Mouse (Mus musculus) lung, embryonic 15.5 days (tissue): ENCODE measurements around the gene Spdye4b. TPM values are rescaled to one million over a fixed set of nuclear protein-coding genes. Genes with fewer than 3 reads are reported as not detected.
"Not testable (repeated sequence)": the region's sequence is repeated elsewhere in the genome, so short reads cannot be mapped to it uniquely, and the experiment has no call there.

Experiments used
- ATAC-seq: fragments of 200-750 bp; cut with Nextera tagmentation; 2 replicates; pipeline ENCODE4 v1.8.0; 2017; ENCODE audit warnings: moderate number of reproducible peaks, borderline replicate concordance; ENCODE audit not compliant: low FRiP score, low TSS enrichment; ENCODE audit errors: extremely low read depth
- H3K27ac ChIP-seq: fragments of 300-500 bp; sonication (generic); 2 replicates; pipeline ENCODE4 v1.5.1; 2015; ENCODE audit warnings: moderate library complexity, mild to moderate bottlenecking, inconsistent platforms
- H3K27me3 ChIP-seq: fragments of 300-500 bp; sonication (generic); 2 replicates; pipeline ENCODE4 v1.6.1; 2015; ENCODE audit warnings: inconsistent platforms
- H3K36me3 ChIP-seq: fragments of 300-500 bp; sonication (generic); 2 replicates; pipeline ENCODE4 v1.6.1; 2015; ENCODE audit warnings: inconsistent platforms
- H3K4me1 ChIP-seq: fragments of 300-500 bp; sonication (generic); 2 replicates; pipeline ENCODE4 v1.6.1; 2015; ENCODE audit warnings: inconsistent platforms
- H3K4me2 ChIP-seq: fragments of 300-500 bp; sonication (generic); 2 replicates; pipeline ENCODE4 v1.6.1; 2015; ENCODE audit warnings: inconsistent platforms, mild to moderate bottlenecking, moderate library complexity
- H3K4me3 ChIP-seq: fragments of 300-500 bp; sonication (generic); 2 replicates; pipeline ENCODE4 v1.5.1; 2015; ENCODE audit warnings: mild to moderate bottlenecking, inconsistent platforms
- H3K9ac ChIP-seq: fragments of 300-500 bp; sonication (generic); 2 replicates; pipeline ENCODE4 v1.6.1; 2015; ENCODE audit warnings: inconsistent platforms
- H3K9me3 ChIP-seq: fragments of 300-500 bp; sonication (generic); 2 replicates; pipeline ENCODE4 v1.6.1; 2016; ENCODE audit warnings: inconsistent platforms
- WGBS: fragments of 180-500 bp; shearing (Covaris S2); methylation state at CpG from one replicate; pipeline ENCODE4 v1.1.7; 2015; 5-methylcytosine and 5-hydroxymethylcytosine counted together
- polyA plus RNA-seq: library from polyadenylated mRNA; unstranded; fragments of >200 nt; fragmentation: Nextera tagmentation; extraction: Ambion mirVana; gene quantifications from 2 replicates; pipeline ENCODE4 v1.2.1, GENCODE M21; 2015

Gene Spdye4b
- not detected in 2 replicates for polyA plus RNA-seq

DNA sequence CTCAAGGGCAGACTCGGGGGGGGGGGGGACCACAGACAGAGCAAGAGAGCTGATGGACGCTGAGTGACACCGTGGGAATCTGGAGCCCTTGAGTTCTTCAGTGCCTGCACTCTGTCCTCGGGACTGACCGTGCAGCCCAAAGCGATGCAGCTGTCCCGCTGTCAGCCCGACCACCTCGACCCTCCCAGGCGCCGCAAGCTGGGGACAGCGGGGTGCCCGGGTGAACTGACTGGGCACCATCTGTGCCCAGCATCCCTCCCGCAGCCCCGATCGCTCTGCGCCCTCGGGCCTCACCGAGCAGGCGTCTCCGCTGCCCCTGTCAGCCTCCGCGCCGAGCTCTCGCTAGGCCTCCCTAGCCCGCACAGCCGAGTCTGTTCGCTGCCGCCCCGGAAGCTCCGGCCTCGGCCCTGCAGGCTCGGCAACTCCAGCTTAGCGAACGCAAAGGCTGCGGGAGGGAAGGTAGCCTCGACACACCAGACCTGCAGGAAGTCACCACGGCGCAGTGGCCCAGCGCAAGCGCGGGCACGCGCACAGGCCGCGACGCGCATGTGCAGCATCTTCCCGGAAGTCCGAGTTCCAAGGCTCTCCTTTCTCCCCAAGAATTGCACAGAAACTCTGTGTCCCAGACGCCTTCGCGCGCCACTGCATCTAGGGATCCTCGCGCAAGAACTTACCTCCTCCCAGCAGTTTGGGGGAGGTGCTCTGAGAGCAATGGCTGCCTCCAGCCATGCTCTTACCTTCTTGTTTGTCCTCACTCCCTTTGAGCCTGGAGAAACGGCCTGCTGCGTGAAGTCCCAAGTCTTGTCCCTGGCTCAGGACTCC is at the start of gene Spdye4b, which contains the start of gene Rbak:
Spdye4b (plus strand) TSS at position 763 of the 822 bp plus-strand sequence.
Rbak (minus strand) TSS at position 521 of the 822 bp plus-strand sequence.
- H3K4me3 ChIP-seq: peak within 1 kb of the TSS; percentile 83
- peak; percentile 93 for ATAC-seq

GRCm38 (mm10) chr5:143132935-143133514 is 47.8 kb upstream of the Spdye4b start:
- no peaks in the 10 kb centered on the region for H3K27me3 ChIP-seq
- H3K27ac ChIP-seq: no peak overlapping the region
- H3K4me3 ChIP-seq: no peak overlapping the region
- no peaks in the 10 kb centered on the region for H3K4me1 ChIP-seq
- no peak for ATAC-seq
- no peak overlapping the region for H3K9ac ChIP-seq
- 49% methylated on average over 13 of the region's 13 CpGs for WGBS
- H3K36me3 ChIP-seq: no peaks in the 10 kb centered on the region
- H3K4me2 ChIP-seq: no peak overlapping the region
- no peaks in the 10 kb centered on the region for H3K9me3 ChIP-seq

More for the DNA sequence above, at the start of gene Spdye4b, which contains the start of gene Rbak:
- Histone ChIP-seq H3K4me1 (peaks cover 13% of the 10 kb centered on the region), H3K4me2 (peak within 1 kb of the TSS; percentile 87), H3K27ac (peak within 1 kb of the TSS; percentile 82), H3K36me3 (peaks cover 30% of the 10 kb centered on the region), H3K9me3 (no peaks in the 10 kb centered on the region; the same call in 1 of the 2 replicates), H3K9ac (peak within 1 kb of the TSS; percentile 94), H3K27me3 (no peaks in the 10 kb centered on the region)
- WGBS: under 1% methylated on average over 57 of the region's 58 CpGs

GRCm38 (mm10) chr5:143134216-143135010 is 46.4 kb upstream of the Spdye4b start:
- H3K4me1 ChIP-seq, H3K36me3 ChIP-seq, H3K9me3 ChIP-seq, ATAC-seq, H3K4me3 ChIP-seq, H3K9ac ChIP-seq, H3K27ac ChIP-seq, H3K27me3 ChIP-seq, H3K4me2 ChIP-seq: not testable (repeated sequence)
- WGBS: 82% methylated on average over 4 of the region's 6 CpGs

GRCm38 (mm10) chr5:143135042-143135441 is 45.8 kb upstream of the Spdye4b start:
- no peak overlapping the region for H3K9ac ChIP-seq
- no peaks in the 10 kb centered on the region for H3K27me3 ChIP-seq
- no peak overlapping the region for H3K4me2 ChIP-seq
- no peaks in the 10 kb centered on the region for H3K36me3 ChIP-seq
- no peak overlapping the region for H3K4me3 ChIP-seq
- H3K27ac ChIP-seq: no peak overlapping the region
- 89% methylated on average over 7 of the region's 7 CpGs for WGBS
- ATAC-seq: no peak
- no peaks in the 10 kb centered on the region for H3K9me3 ChIP-seq
- no peaks in the 10 kb centered on the region for H3K4me1 ChIP-seq

DNA sequence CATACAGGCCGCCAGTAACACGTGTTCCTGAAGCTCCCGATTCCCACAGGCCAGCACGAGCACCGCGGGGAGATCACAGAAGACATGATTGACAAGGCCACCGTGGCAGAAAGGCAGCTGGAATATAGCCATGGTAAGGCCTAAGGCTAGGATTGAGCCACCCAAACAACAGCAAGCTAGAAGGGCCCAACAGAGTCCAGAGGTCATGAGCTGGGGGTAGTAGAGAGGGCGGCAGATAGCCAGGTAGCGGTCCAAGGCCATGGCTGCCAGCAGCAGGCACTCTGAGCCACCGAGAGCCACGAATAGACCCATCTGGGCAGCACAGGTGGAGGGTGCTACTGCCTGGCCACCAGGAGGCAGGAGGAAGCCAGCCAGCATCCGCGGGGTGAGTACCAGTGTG is 43.2 kb upstream of the Spdye4b start:
- H3K27ac ChIP-seq: no peak overlapping the region
- no peaks in the 10 kb centered on the region for H3K4me1 ChIP-seq
- H3K27me3 ChIP-seq: no peaks in the 10 kb centered on the region
- H3K4me2 ChIP-seq: no peak overlapping the region
- no peaks in the 10 kb centered on the region for H3K9me3 ChIP-seq
- H3K36me3 ChIP-seq: no peaks in the 10 kb centered on the region
- H3K4me3 ChIP-seq: no peak overlapping the region
- H3K9ac ChIP-seq: no peak overlapping the region
- WGBS: 84% methylated on average over 13 of the region's 13 CpGs
- ATAC-seq: no peak

- 59% methylated on average over 3 of the region's 3 CpGs for WGBS
- no peak within 1 kb of the TSS for H3K27ac ChIP-seq
- no peak within 1 kb of the TSS for H3K4me2 ChIP-seq
- no peak within 1 kb of the TSS for H3K9ac ChIP-seq
- no peaks in the 10 kb centered on the region for H3K4me1 ChIP-seq
- no peak within 1 kb of the TSS for H3K4me3 ChIP-seq
- H3K9me3 ChIP-seq: no peaks in the 10 kb centered on the region
- ATAC-seq: no peak
- no peaks in the 10 kb centered on the region for H3K36me3 ChIP-seq
- H3K27me3 ChIP-seq: no peaks in the 10 kb centered on the region
Observed at GRCm38 (mm10) chr5:143147481-143147880, 33.3 kb upstream of the Spdye4b start, which contains the start of gene Olfr718-ps1. Olfr718-ps1 (minus strand) TSS chr5:143147581.

- no peaks in the 10 kb centered on the region for H3K27me3 ChIP-seq
- H3K27ac ChIP-seq: no peak overlapping the region
- no peak overlapping the region for H3K4me3 ChIP-seq
- no peak for ATAC-seq
- WGBS: 84% methylated on average over 5 of the region's 5 CpGs
- no peak overlapping the region for H3K9ac ChIP-seq
- no peaks in the 10 kb centered on the region for H3K36me3 ChIP-seq
- no peak overlapping the region for H3K4me2 ChIP-seq
- H3K9me3 ChIP-seq: no peaks in the 10 kb centered on the region
- no peaks in the 10 kb centered on the region for H3K4me1 ChIP-seq
Observed at GRCm38 (mm10) chr5:143148661-143149060, 32.2 kb upstream of the Spdye4b start.

DNA sequence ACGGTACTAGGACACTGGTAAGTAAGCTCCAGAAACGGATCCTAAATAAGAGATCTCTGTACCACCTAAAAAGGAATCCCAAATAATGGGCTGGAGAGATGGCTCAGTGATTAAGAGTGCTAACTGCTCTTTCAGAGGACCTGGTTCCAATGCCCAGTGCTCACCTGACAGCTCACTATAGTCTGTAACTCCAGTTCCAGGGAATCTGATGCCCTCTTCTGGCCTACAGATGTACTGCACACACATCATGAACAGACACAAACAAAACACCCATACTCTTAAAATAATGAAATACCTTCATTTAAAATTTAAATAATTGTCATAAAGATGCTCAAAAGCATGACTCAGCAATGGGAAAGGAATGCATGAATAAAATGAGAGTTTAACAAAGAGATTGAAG is 31.3 kb upstream of the Spdye4b start:
- 90% methylated on average over 2 of the region's 2 CpGs for WGBS
- H3K36me3 ChIP-seq: no peaks in the 10 kb centered on the region
- H3K4me3 ChIP-seq: no peak overlapping the region
- H3K4me1 ChIP-seq: no peaks in the 10 kb centered on the region
- no peak overlapping the region for H3K27ac ChIP-seq
- H3K9me3 ChIP-seq: no peaks in the 10 kb centered on the region
- H3K9ac ChIP-seq: no peak overlapping the region
- no peaks in the 10 kb centered on the region for H3K27me3 ChIP-seq
- ATAC-seq: no peak
- H3K4me2 ChIP-seq: no peak overlapping the region

DNA sequence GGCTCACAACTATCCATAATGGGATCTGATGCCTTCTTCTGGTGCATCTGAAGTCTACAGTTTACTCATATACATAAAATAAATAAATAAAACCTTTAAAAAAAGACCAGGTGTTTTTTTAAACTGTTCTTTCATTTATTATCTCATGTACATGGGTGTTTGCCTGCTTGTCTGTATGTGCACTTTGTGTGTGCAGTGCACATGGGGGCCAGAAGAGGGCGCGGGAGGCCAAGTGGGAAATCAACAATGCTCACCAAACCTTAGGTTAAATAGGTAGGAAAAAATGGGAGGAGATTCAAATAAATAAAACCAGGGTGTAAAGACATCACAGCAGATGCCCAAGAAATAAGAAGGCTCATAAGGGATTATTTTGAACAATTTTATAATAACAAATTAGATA is 30.8 kb upstream of the Spdye4b start:
- H3K4me3 ChIP-seq: no peak overlapping the region
- H3K27ac ChIP-seq: no peak overlapping the region
- 84% methylated on average over 2 of the region's 2 CpGs for WGBS
- no peaks in the 10 kb centered on the region for H3K27me3 ChIP-seq
- H3K9me3 ChIP-seq: no peaks in the 10 kb centered on the region
- no peak overlapping the region for H3K4me2 ChIP-seq
- no peak overlapping the region for H3K9ac ChIP-seq
- H3K4me1 ChIP-seq: no peaks in the 10 kb centered on the region
- ATAC-seq: no peak
- no peaks in the 10 kb centered on the region for H3K36me3 ChIP-seq

- 76% methylated on average over 10 of the region's 10 CpGs for WGBS
- Histone ChIP-seq H3K27me3 (peaks cover 26% of the 10 kb centered on the region), H3K9me3 (no peaks in the 10 kb centered on the region), H3K36me3 (no peaks in the 10 kb centered on the region), H3K27ac (no peak overlapping the region), H3K9ac (no peak overlapping the region), H3K4me3 (no peak overlapping the region), H3K4me1 (no peaks in the 10 kb centered on the region), H3K4me2 (no peak overlapping the region)
- ATAC-seq: no peak
Observed at GRCm38 (mm10) chr5:143153756-143154155, 27.1 kb upstream of the Spdye4b start.

DNA sequence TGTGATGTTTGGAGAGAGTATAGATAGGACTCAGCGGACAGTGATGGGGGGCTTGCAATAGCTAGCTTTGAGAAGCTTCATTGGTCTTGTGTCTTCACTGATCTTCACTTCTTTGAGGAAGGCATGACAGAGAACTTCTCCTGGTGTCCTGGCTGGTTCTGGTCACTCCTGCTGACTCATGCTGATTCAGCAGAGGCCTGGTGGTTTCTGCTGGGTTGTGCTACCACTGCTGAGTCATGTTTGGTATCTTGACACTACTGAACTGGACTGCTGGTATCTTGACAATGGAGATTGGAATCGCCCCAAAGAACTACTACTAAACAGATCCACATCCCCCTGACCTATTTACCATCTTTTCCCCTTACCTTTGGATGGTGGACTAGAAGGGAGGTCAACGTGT is 25.3 kb upstream of the Spdye4b start:
- H3K9ac ChIP-seq: no peak overlapping the region
- no peak overlapping the region for H3K4me2 ChIP-seq
- H3K27ac ChIP-seq: no peak overlapping the region
- 86% methylated on average over 3 of the region's 3 CpGs for WGBS
- no peak overlapping the region for H3K4me3 ChIP-seq
- no peaks in the 10 kb centered on the region for H3K9me3 ChIP-seq
- peaks cover 38% of the 10 kb centered on the region for H3K27me3 ChIP-seq
- no peaks in the 10 kb centered on the region for H3K36me3 ChIP-seq
- no peaks in the 10 kb centered on the region for H3K4me1 ChIP-seq
- ATAC-seq: no peak
